Mouse (Mus musculus) stomach, embryonic 16.5 days (tissue): Measurements from ENCODE around the gene Fars2. TPM values are rescaled to one million over a fixed set of nuclear protein-coding genes. Genes with fewer than 3 reads are reported as not detected.

ENCODE experiments used
- ATAC-seq: fragments of 200-750 bp; cut with Nextera tagmentation; 2 replicates; pipeline ENCODE4 v1.8.0; 2017; ENCODE audit warnings: moderate number of reproducible peaks, moderate TSS enrichment; ENCODE audit not compliant: insufficient read depth, low FRiP score
- H3K27ac ChIP-seq: fragments of 300-500 bp; sonication (generic); 2 replicates; pipeline ENCODE4 v1.5.1; 2014; ENCODE audit warnings: low read length
- H3K27me3 ChIP-seq: fragments of 300-500 bp; sonication (generic); 2 replicates; pipeline ENCODE4 v1.6.1; 2014; ENCODE audit warnings: low read length, control low read depth, mixed read lengths; ENCODE audit not compliant: control insufficient read depth, insufficient read depth
- H3K36me3 ChIP-seq: fragments of 300-500 bp; sonication (generic); 2 replicates; pipeline ENCODE4 v1.6.1; 2014; ENCODE audit warnings: low read length; ENCODE audit not compliant: control insufficient read depth, insufficient read depth
- H3K4me1 ChIP-seq: fragments of 300-500 bp; sonication (generic); 2 replicates; pipeline ENCODE4 v1.6.1; 2014; ENCODE audit warnings: low read length, control low read depth, mixed read lengths; ENCODE audit not compliant: control insufficient read depth, insufficient read depth
- H3K4me2 ChIP-seq: fragments of 300-500 bp; sonication (generic); 2 replicates; pipeline ENCODE4 v1.6.1; 2014; ENCODE audit warnings: low read depth, low read length, mixed read lengths
- H3K4me3 ChIP-seq: fragments of 300-500 bp; sonication (generic); replicated peaks from 2 replicates; pipeline ENCODE4 v1.5.1; 2014; ENCODE audit warnings: mild to moderate bottlenecking, low read length
- H3K9ac ChIP-seq: fragments of 300-500 bp; sonication (generic); 2 replicates; pipeline ENCODE4 v1.6.1; 2014; ENCODE audit warnings: low read length
- H3K9me3 ChIP-seq: fragments of 300-500 bp; sonication (generic); replicated peaks from 2 replicates; pipeline ENCODE4 v1.6.1; 2016; ENCODE audit warnings: low read length, control low read depth; ENCODE audit not compliant: control insufficient read depth
- WGBS: fragments of 180-500 bp; shearing (Covaris S2); extraction: QIAGEN DNeasy Blood & Tissue Kit; methylation state at CpG from one replicate; pipeline ENCODE4 v1.1.7; 2014; 5-methylcytosine and 5-hydroxymethylcytosine counted together
- polyA plus RNA-seq: library from polyadenylated mRNA; unstranded; fragments of >200 nt; fragmentation: Nextera tagmentation; extraction: Ambion mirVana; gene quantifications from 2 replicates; pipeline ENCODE4 v1.2.1, GENCODE M21; 2015

Gene Fars2
- polyA plus RNA-seq, 1 experiment from 2014 or later: 34.6 TPM

DNA sequence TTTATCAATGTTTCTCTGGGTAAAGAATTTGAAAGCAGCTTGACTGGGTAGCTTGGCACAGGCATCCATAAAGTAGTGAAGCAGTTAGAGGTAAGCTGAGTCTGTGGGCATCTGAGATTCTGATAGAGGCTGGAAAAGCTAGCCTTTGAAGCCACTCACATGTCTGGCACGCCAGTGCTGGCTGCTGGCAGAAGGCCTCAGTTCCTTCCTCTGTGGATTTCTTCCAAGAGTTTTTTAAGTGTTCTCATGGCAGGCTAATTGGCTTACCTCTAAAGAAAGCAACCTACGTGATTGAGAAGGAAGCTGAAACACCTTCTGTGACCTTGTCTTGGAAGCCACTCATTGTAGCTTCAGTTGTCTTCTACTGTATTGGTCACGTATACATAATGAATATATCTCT lies 600.2 kb downstream of the Fars2 start:
- WGBS: 70% methylated on average over 3 of the region's 3 CpGs
- H3K9me3 ChIP-seq: no peaks in the 10 kb centered on the region

GRCm38 (mm10) chr13:36720297-36721017 lies 603.2 kb downstream of the Fars2 start:
- ATAC-seq: no peak
- Histone ChIP-seq H3K9ac (no peak overlapping the region), H3K36me3 (no peaks in the 10 kb centered on the region), H3K9me3 (no peaks in the 10 kb centered on the region), H3K27me3 (peaks cover 45% of the 10 kb centered on the region), H3K4me2 (no peak overlapping the region), H3K27ac (no peak overlapping the region), H3K4me1 (peaks cover 11% of the 10 kb centered on the region; the same call in 1 of the 2 replicates), H3K4me3 (no peak overlapping the region)
- 89% methylated on average over 5 of the region's 5 CpGs for WGBS

More for the DNA sequence above, 600.2 kb downstream of the Fars2 start:
- no peak overlapping the region for H3K4me3 ChIP-seq
- H3K9ac ChIP-seq: no peak overlapping the region
- no peak for ATAC-seq
- no peaks in the 10 kb centered on the region for H3K4me1 ChIP-seq
- H3K4me2 ChIP-seq: no peak overlapping the region
- no peaks in the 10 kb centered on the region for H3K36me3 ChIP-seq
- H3K27me3 ChIP-seq: peaks cover 15% of the 10 kb centered on the region
- H3K27ac ChIP-seq: no peak overlapping the region

DNA sequence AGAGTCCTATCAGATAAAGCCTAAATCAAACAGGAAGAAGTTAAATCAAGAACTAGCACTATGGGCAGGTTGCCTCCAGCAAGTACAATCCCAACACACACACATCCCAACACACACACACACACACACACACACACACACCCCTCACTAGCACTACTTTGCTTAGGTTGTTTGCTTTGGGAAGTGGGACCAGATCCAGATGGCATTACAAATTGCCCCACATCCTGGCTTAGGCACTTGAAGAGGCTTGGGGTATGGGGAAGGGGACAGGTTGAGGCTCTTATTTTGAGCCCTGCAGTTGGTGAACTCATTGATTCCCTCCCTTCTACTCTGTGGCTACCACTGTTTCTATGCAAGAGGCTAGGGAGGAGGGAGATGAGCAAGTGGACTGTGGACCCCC lies 605.1 kb downstream of the Fars2 start:
- H3K4me2 ChIP-seq: no peak overlapping the region
- ATAC-seq: no peak
- H3K9ac ChIP-seq: no peak overlapping the region
- H3K4me1 ChIP-seq: peaks cover 17% of the 10 kb centered on the region
- H3K27ac ChIP-seq: no peak overlapping the region
- H3K9me3 ChIP-seq: no peaks in the 10 kb centered on the region
- H3K27me3 ChIP-seq: peaks cover 59% of the 10 kb centered on the region
- H3K4me3 ChIP-seq: no peak overlapping the region
- H3K36me3 ChIP-seq: no peaks in the 10 kb centered on the region

- Histone ChIP-seq H3K36me3 (no peaks in the 10 kb centered on the region), H3K4me1 (peaks cover 20% of the 10 kb centered on the region), H3K27me3 (peaks cover 74% of the 10 kb centered on the region), H3K4me3 (0 out of 2 replicates have a peak overlapping the region, but pooled peaks have one; percentile 18), H3K9me3 (peaks cover 4% of the 10 kb centered on the region; the same call in 1 of the 2 replicates), H3K4me2 (no peak overlapping the region), H3K27ac (no peak overlapping the region), H3K9ac (no peak overlapping the region)
- no peak for ATAC-seq
- WGBS: 4% methylated on average over 15 of the region's 15 CpGs
These were observed 606.6 kb downstream of the Fars2 start for GRCm38 (mm10) chr13:36723726-36724300.

DNA sequence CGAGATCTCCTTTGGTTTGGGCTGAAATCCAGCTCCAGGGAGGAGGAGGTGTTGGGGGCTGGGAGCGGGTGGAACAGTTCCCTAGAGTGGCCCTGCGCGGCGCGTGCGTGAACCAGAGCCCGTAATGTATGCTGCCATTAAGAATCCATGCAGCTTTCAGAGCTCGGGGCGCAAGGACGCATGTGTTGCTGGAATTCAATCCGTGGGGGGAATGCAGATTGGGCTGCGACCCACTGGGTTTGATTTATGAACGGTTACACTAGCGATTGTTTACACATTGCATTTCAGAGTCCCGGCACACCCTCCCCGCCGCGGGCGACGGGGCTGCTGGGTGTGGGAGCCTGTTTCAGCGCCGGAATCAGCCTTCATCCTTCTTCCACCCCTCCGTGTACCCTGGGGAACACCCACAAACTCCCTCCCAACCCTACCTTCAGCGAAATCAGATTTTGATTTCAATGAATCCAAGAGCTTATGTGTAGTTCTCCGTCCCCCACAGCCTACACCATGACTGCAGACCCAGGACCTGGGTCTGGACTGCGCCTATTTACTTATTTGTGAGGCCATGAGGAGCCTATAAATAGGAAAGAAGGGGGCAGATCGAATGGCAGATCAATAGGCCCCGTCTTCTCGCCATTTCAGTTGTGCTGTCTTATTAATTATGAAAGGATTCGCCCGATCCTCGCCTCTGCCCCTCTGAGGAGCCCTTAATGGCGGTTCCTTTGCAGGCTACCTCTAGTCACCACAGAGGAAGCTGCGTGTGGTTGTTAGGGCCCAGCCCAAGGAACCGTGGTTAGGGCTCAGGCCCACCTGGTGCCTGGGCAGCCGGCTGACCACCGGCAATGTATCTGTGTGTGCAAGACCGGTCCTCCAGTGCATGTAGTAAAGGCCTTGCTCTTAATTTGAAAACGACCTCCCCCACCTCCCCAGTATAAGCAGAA lies 607.6 kb downstream of the Fars2 start:
- 4% methylated on average over 40 of the region's 40 CpGs for WGBS
- Histone ChIP-seq H3K27ac (no peak overlapping the region), H3K9me3 (peaks cover 4% of the 10 kb centered on the region; the same call in 1 of the 2 replicates), H3K4me1 (peaks cover 20% of the 10 kb centered on the region), H3K4me2 (peak overlapping the region; percentile 45), H3K4me3 (peak overlapping the region; percentile 18), H3K9ac (no peak overlapping the region), H3K27me3 (peaks cover 84% of the 10 kb centered on the region), H3K36me3 (no peaks in the 10 kb centered on the region)
- no peak for ATAC-seq

DNA sequence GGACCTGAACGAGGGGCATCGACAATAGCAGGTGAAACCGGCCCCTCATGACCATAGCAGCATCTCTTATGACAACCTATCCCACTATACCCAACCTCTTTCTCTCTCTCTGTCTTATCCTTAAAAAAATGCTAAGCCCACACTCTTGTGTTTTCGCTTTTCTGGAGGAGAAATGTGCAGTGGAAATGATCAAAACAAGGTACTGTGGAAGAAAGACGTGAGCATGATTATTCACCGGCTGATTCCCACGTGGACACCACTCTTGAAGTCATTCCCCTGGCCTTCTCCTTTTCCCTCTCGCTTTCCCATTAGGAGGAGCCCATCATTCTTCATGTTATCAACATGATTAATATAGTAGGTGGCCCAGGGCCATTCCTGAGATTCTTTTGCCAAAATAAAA lies 608.7 kb downstream of the Fars2 start:
- Histone ChIP-seq H3K36me3 (no peaks in the 10 kb centered on the region), H3K4me2 (no peak overlapping the region), H3K4me1 (peaks cover 20% of the 10 kb centered on the region), H3K27ac (no peak overlapping the region), H3K4me3 (no peak overlapping the region), H3K9ac (no peak overlapping the region), H3K9me3 (peaks cover 4% of the 10 kb centered on the region; the same call in 1 of the 2 replicates), H3K27me3 (peaks cover 89% of the 10 kb centered on the region)
- ATAC-seq: no peak
- WGBS: 6% methylated on average over 8 of the region's 8 CpGs

GRCm38 (mm10) chr13:36726551-36726950 lies 609.3 kb downstream of the Fars2 start:
- H3K4me1 ChIP-seq: peaks cover 20% of the 10 kb centered on the region
- 3% methylated on average over 24 of the region's 24 CpGs for WGBS
- H3K27me3 ChIP-seq: peaks cover 93% of the 10 kb centered on the region
- H3K4me2 ChIP-seq: peak overlapping the region; percentile 45; the same call in 1 of the 2 replicates
- no peak overlapping the region for H3K9ac ChIP-seq
- no peaks in the 10 kb centered on the region for H3K36me3 ChIP-seq
- H3K27ac ChIP-seq: no peak overlapping the region
- no peak for ATAC-seq
- H3K9me3 ChIP-seq: peaks cover 4% of the 10 kb centered on the region; the same call in 1 of the 2 replicates
- no peak overlapping the region; the same call in none of the 2 replicates for H3K4me3 ChIP-seq

- H3K27ac ChIP-seq: no peak overlapping the region
- WGBS: under 1% methylated on average over 34 of the region's 34 CpGs
- ATAC-seq: no peak
These were observed 610.0 kb downstream of the Fars2 start for GRCm38 (mm10) chr13:36726951-36727778.

More at GRCm38 (mm10) chr13:36726951-36727778, 610.0 kb downstream of the Fars2 start:
- peaks cover 87% of the 10 kb centered on the region for H3K27me3 ChIP-seq
- H3K4me2 ChIP-seq: peak overlapping the region; percentile 45
- peak overlapping the region; percentile 16; the same call in 1 of the 2 replicates for H3K9ac ChIP-seq
- H3K4me1 ChIP-seq: peaks cover 23% of the 10 kb centered on the region
- no peaks in the 10 kb centered on the region for H3K36me3 ChIP-seq
- H3K4me3 ChIP-seq: peak overlapping the region; percentile 37
- peaks cover 4% of the 10 kb centered on the region; the same call in 1 of the 2 replicates for H3K9me3 ChIP-seq
